Mouse (Mus musculus) stomach, embryonic 14.5 days (tissue): ENCODE results near the gene Nr6a1. TPM values are rescaled to one million over a fixed set of nuclear protein-coding genes. Genes with fewer than 3 reads are reported as not detected.

Experiments used
- ATAC-seq: fragments of 200-750 bp; cut with Nextera tagmentation; 2 replicates; pipeline ENCODE4 v1.8.0; 2017; ENCODE audit warnings: low read depth, moderate TSS enrichment; ENCODE audit not compliant: insufficient number of reproducible peaks, insufficient read depth, low FRiP score
- H3K27ac ChIP-seq: fragments of 300-500 bp; sonication (generic); 2 replicates; pipeline ENCODE4 v1.5.1; 2014; ENCODE audit warnings: mild to moderate bottlenecking, low read length, moderate library complexity, mixed read lengths
- H3K27me3 ChIP-seq: fragments of 300-500 bp; sonication (generic); 2 replicates; pipeline ENCODE4 v1.6.1; 2014; ENCODE audit warnings: low read length, control low read depth, mixed read lengths; ENCODE audit not compliant: control insufficient read depth, insufficient read depth
- H3K36me3 ChIP-seq: fragments of 300-500 bp; sonication (generic); 2 replicates; pipeline ENCODE4 v1.6.1; 2014; ENCODE audit warnings: mild to moderate bottlenecking, control low read depth, low read length, moderate library complexity, mixed read lengths; ENCODE audit not compliant: control insufficient read depth, insufficient read depth
- H3K4me1 ChIP-seq: fragments of 300-500 bp; sonication (generic); 2 replicates; pipeline ENCODE4 v1.6.1; 2014; ENCODE audit warnings: low read length, control low read depth, mixed read lengths; ENCODE audit not compliant: control insufficient read depth, insufficient read depth
- H3K4me2 ChIP-seq: fragments of 300-500 bp; sonication (generic); replicated peaks from 2 replicates; pipeline ENCODE4 v1.6.1; 2014; ENCODE audit warnings: low read depth, low read length, control low read depth
- H3K4me3 ChIP-seq: fragments of 300-500 bp; sonication (generic); 2 replicates; pipeline ENCODE4 v1.5.1; 2014; ENCODE audit warnings: low read depth, low read length, control low read depth
- H3K9ac ChIP-seq: fragments of 300-500 bp; sonication (generic); replicated peaks from 2 replicates; pipeline ENCODE4 v1.6.1; 2014; ENCODE audit warnings: low read depth, mild to moderate bottlenecking, control low read depth, low read length, moderate library complexity, mixed read lengths
- H3K9me3 ChIP-seq: fragments of 300-500 bp; sonication (generic); 2 replicates; pipeline ENCODE4 v1.6.1; 2016; ENCODE audit warnings: low read depth, low read length, control low read depth; ENCODE audit not compliant: control insufficient read depth
- WGBS: fragments of 180-500 bp; shearing (Covaris S2); extraction: QIAGEN DNeasy Blood & Tissue Kit; methylation state at CpG from one replicate; pipeline ENCODE4 v1.1.7; 2014; 5-methylcytosine and 5-hydroxymethylcytosine counted together
- polyA plus RNA-seq: library from polyadenylated mRNA; unstranded; fragments of >200 nt; fragmentation: Nextera tagmentation; extraction: Ambion mirVana; gene quantifications from 2 replicates; pipeline ENCODE4 v1.2.1, GENCODE M21; 2014

Nr6a1 gene
- polyA plus RNA-seq, 1 experiment from 2014 or later, result 2.6 TPM

- Histone ChIP-seq H3K27me3 (no peaks in the 10 kb centered on the region), H3K9ac (no peak overlapping the region), H3K4me2 (no peak overlapping the region), H3K4me1 (no peaks in the 10 kb centered on the region), H3K36me3 (no peaks in the 10 kb centered on the region), H3K4me3 (no peak overlapping the region), H3K9me3 (no peaks in the 10 kb centered on the region), H3K27ac (no peak overlapping the region)
- no peak for ATAC-seq
- 52% methylated on average over 1 of the region's 1 CpGs for WGBS
Observed at GRCm38 (mm10) chr2:38874544-38875108, 52.9 kb downstream of the Nr6a1 start.

- H3K4me1 ChIP-seq, result no peaks in the 10 kb centered on the region
- no peak overlapping the region for H3K27ac ChIP-seq
- no peak overlapping the region for H3K4me3 ChIP-seq
- H3K36me3 ChIP-seq, result no peaks in the 10 kb centered on the region
- H3K27me3 ChIP-seq, result no peaks in the 10 kb centered on the region
- no peak overlapping the region for H3K9ac ChIP-seq
- no peak overlapping the region for H3K4me2 ChIP-seq
- WGBS, result 55% methylated on average over 1 of the region's 1 CpGs
- no peak for ATAC-seq
- H3K9me3 ChIP-seq, result no peaks in the 10 kb centered on the region
Observed at GRCm38 (mm10) chr2:38872730-38873129, 54.8 kb downstream of the Nr6a1 start.

GRCm38 (mm10) chr2:38866711-38867110 lies 60.8 kb downstream of the Nr6a1 start:
- H3K36me3 ChIP-seq, result no peaks in the 10 kb centered on the region
- no peak overlapping the region for H3K27ac ChIP-seq
- no peaks in the 10 kb centered on the region for H3K27me3 ChIP-seq
- H3K9ac ChIP-seq, result no peak overlapping the region
- ATAC-seq, result no peak
- no peaks in the 10 kb centered on the region for H3K4me1 ChIP-seq
- H3K9me3 ChIP-seq, result no peaks in the 10 kb centered on the region
- no peak overlapping the region for H3K4me3 ChIP-seq
- H3K4me2 ChIP-seq, result no peak overlapping the region
- WGBS, result 82% methylated on average over 1 of the region's 1 CpGs

- no peak overlapping the region for H3K27ac ChIP-seq
- no peaks in the 10 kb centered on the region for H3K27me3 ChIP-seq
- H3K4me2 ChIP-seq, result no peak overlapping the region
- no peaks in the 10 kb centered on the region for H3K4me1 ChIP-seq
- H3K36me3 ChIP-seq, result no peaks in the 10 kb centered on the region
- H3K9ac ChIP-seq, result no peak overlapping the region
- no peaks in the 10 kb centered on the region for H3K9me3 ChIP-seq
- 53% methylated on average over 4 of the region's 4 CpGs for WGBS
- ATAC-seq, result no peak; the same call in 1 of the 2 replicates
- H3K4me3 ChIP-seq, result no peak overlapping the region
Observed at GRCm38 (mm10) chr2:38864011-38864410, 63.5 kb downstream of the Nr6a1 start.

GRCm38 (mm10) chr2:38851797-38852196 lies 75.7 kb downstream of the Nr6a1 start:
- Histone ChIP-seq H3K9ac (no peak overlapping the region), H3K9me3 (no peaks in the 10 kb centered on the region), H3K27me3 (no peaks in the 10 kb centered on the region), H3K4me3 (no peak overlapping the region), H3K36me3 (peaks cover 15% of the 10 kb centered on the region), H3K27ac (no peak overlapping the region), H3K4me1 (no peaks in the 10 kb centered on the region), H3K4me2 (no peak overlapping the region)
- ATAC-seq, result no peak
- WGBS, result 79% methylated on average over 1 of the region's 1 CpGs

GRCm38 (mm10) chr2:38846319-38846718 lies 81.2 kb downstream of the Nr6a1 start:
- 90% methylated on average over 2 of the region's 2 CpGs for WGBS

GRCm38 (mm10) chr2:38835489-38835888 lies 92.0 kb downstream of the Nr6a1 start:
- WGBS, result 88% methylated on average over 6 of the region's 6 CpGs
- Histone ChIP-seq H3K4me3 (no peak overlapping the region), H3K9me3 (no peaks in the 10 kb centered on the region), H3K27me3 (no peaks in the 10 kb centered on the region), H3K27ac (no peak overlapping the region), H3K9ac (no peak overlapping the region), H3K4me2 (no peak overlapping the region), H3K4me1 (no peaks in the 10 kb centered on the region), H3K36me3 (peaks cover 6% of the 10 kb centered on the region; the same call in 1 of the 2 replicates)
- no peak for ATAC-seq

More at GRCm38 (mm10) chr2:38846319-38846718, 81.2 kb downstream of the Nr6a1 start:
- no peak for ATAC-seq
- H3K36me3 ChIP-seq, result peaks cover 6% of the 10 kb centered on the region; the same call in 1 of the 2 replicates
- no peak overlapping the region for H3K27ac ChIP-seq
- no peak overlapping the region for H3K4me2 ChIP-seq
- no peaks in the 10 kb centered on the region for H3K27me3 ChIP-seq
- H3K4me3 ChIP-seq, result no peak overlapping the region
- H3K4me1 ChIP-seq, result no peaks in the 10 kb centered on the region
- no peak overlapping the region for H3K9ac ChIP-seq
- no peaks in the 10 kb centered on the region for H3K9me3 ChIP-seq

- Histone ChIP-seq H3K4me1 (no peaks in the 10 kb centered on the region), H3K9me3 (no peaks in the 10 kb centered on the region), H3K4me2 (no peak overlapping the region), H3K4me3 (no peak overlapping the region), H3K36me3 (peaks cover 6% of the 10 kb centered on the region; the same call in 1 of the 2 replicates), H3K27ac (no peak overlapping the region), H3K9ac (no peak overlapping the region), H3K27me3 (no peaks in the 10 kb centered on the region)
- no peak for ATAC-seq
Observed at GRCm38 (mm10) chr2:38831976-38832375, 95.5 kb downstream of the Nr6a1 start.

GRCm38 (mm10) chr2:38829521-38829920 lies 98.0 kb downstream of the Nr6a1 start:
- Histone ChIP-seq H3K4me3 (no peak overlapping the region), H3K36me3 (peaks cover 4% of the 10 kb centered on the region; the same call in 1 of the 2 replicates), H3K27me3 (no peaks in the 10 kb centered on the region), H3K4me1 (no peaks in the 10 kb centered on the region; the same call in 1 of the 2 replicates), H3K4me2 (no peak overlapping the region), H3K9me3 (no peaks in the 10 kb centered on the region), H3K27ac (no peak overlapping the region), H3K9ac (no peak overlapping the region)
- 48% methylated on average over 1 of the region's 1 CpGs for WGBS
- no peak for ATAC-seq
